Mouse (Mus musculus): ENCODE data around the gene Sytl3.
"Not testable (repeated sequence)": the region's sequence is repeated elsewhere in the genome, so short reads cannot be mapped to it uniquely, and the experiment has no call there.

DNA sequence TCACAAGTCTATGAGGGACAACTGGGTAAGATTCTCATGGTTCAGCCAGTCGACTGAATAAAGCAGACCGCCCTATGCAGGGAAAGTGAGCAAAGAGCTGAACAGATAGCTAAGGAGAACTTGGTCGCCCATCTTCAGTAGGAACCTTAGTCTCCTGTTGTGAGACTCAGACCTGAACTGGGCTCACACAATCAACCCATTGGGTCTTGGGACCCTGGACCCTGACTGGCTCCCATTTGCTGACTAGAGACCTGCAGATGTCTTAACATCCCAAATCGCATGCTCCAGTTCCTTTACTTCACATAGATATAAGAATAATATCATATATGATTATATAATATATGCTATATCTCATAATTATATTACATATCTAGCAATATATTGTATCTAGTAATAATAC is 21.5 kb upstream of the Sytl3 start:
- not testable (repeated sequence) for TF ChIP-seq CTCF (IDR thresholded peaks at IDR 0.05; ENCODE audit: control insufficient read depth, insufficient read depth, insufficient read length); MAX (IDR thresholded peaks at IDR 0.05); USF1 (IDR thresholded peaks at IDR 0.05; ENCODE audit: low read depth); MYOG (IDR thresholded peaks at IDR 0.05; ENCODE audit: control insufficient read depth, extremely low read depth, insufficient read length)
